Mouse (Mus musculus): ENCODE measurements around the gene Gucy1b2. TPM values are rescaled to one million over a fixed set of nuclear protein-coding genes. Genes with fewer than 3 reads are reported as not detected.
A peak's percentile ranks its signal among the peaks of the same experiment; 100 is the strongest.

The Gucy1b2 gene
- polyA plus RNA-seq, 1 experiment from 2014 or later = 0.55 TPM

GRCm38 (mm10) chr14:62472061-62472460, 16.0 kb upstream of the Gucy1b2 start:
- no peaks in the 10 kb centered on the region for H3K9me3 ChIP-seq (replicated peaks; ENCODE audit: control insufficient read depth, low read length, poor library complexity, severe bottlenecking)
- no peak overlapping the region for H3K27ac ChIP-seq (ENCODE audit: low read length)
- H3K4me1 ChIP-seq (ENCODE audit: control insufficient read depth, insufficient read depth, low read length) = no peaks in the 10 kb centered on the region
- no peaks in the 10 kb centered on the region for H3K36me3 ChIP-seq (ENCODE audit: control insufficient read depth, insufficient read depth, low read length)
- no peak overlapping the region for H3K4me3 ChIP-seq (ENCODE audit: low read depth, low read length)
- WGBS = 93% methylated on average over 2 of the region's 2 CpGs
- H3K4me2 ChIP-seq (ENCODE audit: low read length) = no peak overlapping the region
- no peaks in the 10 kb centered on the region for H3K27me3 ChIP-seq (ENCODE audit: control insufficient read depth, insufficient read depth, low read depth, low read length)
- no peak for ATAC-seq
- H3K9ac ChIP-seq (ENCODE audit: low read depth, low read length) = no peak overlapping the region

GRCm38 (mm10) chr14:62468753-62469125, 12.7 kb upstream of the Gucy1b2 start:
- no peak overlapping the region for H3K9ac ChIP-seq (ENCODE audit: low read depth, low read length)
- no peak overlapping the region for H3K4me3 ChIP-seq (ENCODE audit: low read depth, low read length)
- no peaks in the 10 kb centered on the region for H3K36me3 ChIP-seq (ENCODE audit: control insufficient read depth, insufficient read depth, low read length)
- H3K9me3 ChIP-seq (replicated peaks; ENCODE audit: control insufficient read depth, low read length, poor library complexity, severe bottlenecking) = no peaks in the 10 kb centered on the region
- ATAC-seq = no peak
- no peak overlapping the region for H3K27ac ChIP-seq (ENCODE audit: low read length)
- 87% methylated on average over 5 of the region's 5 CpGs for WGBS
- H3K27me3 ChIP-seq (ENCODE audit: control insufficient read depth, insufficient read depth, low read depth, low read length) = peaks cover 2% of the 10 kb centered on the region; the same call in 1 of the 2 replicates
- H3K4me1 ChIP-seq (ENCODE audit: control insufficient read depth, insufficient read depth, low read length) = no peaks in the 10 kb centered on the region; the same call in 1 of the 2 replicates
- no peak overlapping the region for H3K4me2 ChIP-seq (ENCODE audit: low read length)

DNA sequence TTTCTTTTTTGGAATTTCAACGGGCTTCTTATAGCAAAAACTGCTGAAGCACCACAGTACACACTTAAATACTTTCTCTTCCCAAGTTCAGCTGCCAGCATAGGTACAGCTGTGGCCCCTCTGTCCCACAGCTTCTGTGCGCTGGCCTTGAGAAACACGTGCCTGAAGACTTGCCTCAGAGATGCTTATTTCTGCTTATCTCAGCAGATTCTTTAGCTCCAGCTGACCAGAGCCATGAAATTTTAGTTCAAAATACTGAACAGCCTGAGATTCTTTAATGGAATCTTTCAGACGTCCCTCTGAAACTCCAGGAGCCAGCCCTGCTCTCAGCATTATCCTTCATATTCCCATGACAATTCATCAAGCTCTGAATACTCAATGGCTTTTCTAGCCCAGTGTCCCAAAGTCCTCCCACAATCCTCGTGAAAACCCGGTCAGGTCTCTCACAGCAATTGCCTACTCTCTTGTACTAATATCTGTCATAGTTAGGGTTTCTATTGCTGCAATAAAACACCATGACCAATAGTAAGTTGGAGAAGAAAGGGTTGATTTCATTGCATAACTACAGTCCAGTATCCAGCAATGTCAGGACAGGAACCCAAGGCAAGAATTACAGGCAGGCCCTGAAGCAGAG, 12.1 kb upstream of the Gucy1b2 start:
- H3K4me1 ChIP-seq (ENCODE audit: control insufficient read depth, insufficient read depth, low read length) = no peaks in the 10 kb centered on the region; the same call in 1 of the 2 replicates
- no peak overlapping the region for H3K27ac ChIP-seq (ENCODE audit: low read length)
- ATAC-seq = no peak
- no peak overlapping the region for H3K4me2 ChIP-seq (ENCODE audit: low read length)
- H3K4me3 ChIP-seq (ENCODE audit: low read depth, low read length) = no peak overlapping the region
- no peaks in the 10 kb centered on the region for H3K36me3 ChIP-seq (ENCODE audit: control insufficient read depth, insufficient read depth, low read length)
- 74% methylated on average over 6 of the region's 6 CpGs for WGBS
- H3K9ac ChIP-seq (ENCODE audit: low read depth, low read length) = no peak overlapping the region
- no peaks in the 10 kb centered on the region for H3K9me3 ChIP-seq (replicated peaks; ENCODE audit: control insufficient read depth, low read length, poor library complexity, severe bottlenecking)
- H3K27me3 ChIP-seq (ENCODE audit: control insufficient read depth, insufficient read depth, low read depth, low read length) = peaks cover 2% of the 10 kb centered on the region; the same call in 1 of the 2 replicates

DNA sequence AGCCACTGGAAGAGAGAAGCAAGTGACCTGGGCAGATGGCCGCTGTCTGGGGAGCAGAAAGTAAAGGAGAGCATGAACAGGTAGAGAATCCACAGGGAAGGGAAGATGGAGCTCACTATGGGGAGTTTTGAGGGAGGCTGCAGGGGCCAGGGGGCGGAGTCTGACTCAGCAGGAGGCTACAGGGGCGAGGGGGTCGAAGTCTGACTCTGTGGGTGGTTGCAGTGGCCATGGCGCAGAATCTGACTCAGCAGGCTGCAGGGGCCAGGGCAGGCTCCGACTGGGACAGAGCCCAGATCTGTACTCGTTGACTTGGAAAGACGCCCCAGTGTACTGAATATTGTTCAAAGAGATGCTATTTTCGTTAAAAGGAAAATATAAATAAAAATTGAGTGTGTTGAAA, 8.9 kb upstream of the Gucy1b2 start:
- 11% methylated on average over 9 of the region's 9 CpGs for WGBS
- H3K27ac ChIP-seq (ENCODE audit: low read length) = no peak overlapping the region
- no peak overlapping the region for H3K4me3 ChIP-seq (ENCODE audit: low read depth, low read length)
- peaks cover 2% of the 10 kb centered on the region; the same call in 1 of the 2 replicates for H3K27me3 ChIP-seq (ENCODE audit: control insufficient read depth, insufficient read depth, low read depth, low read length)
- no peak for ATAC-seq
- no peaks in the 10 kb centered on the region for H3K36me3 ChIP-seq (ENCODE audit: control insufficient read depth, insufficient read depth, low read length)
- no peaks in the 10 kb centered on the region for H3K9me3 ChIP-seq (replicated peaks; ENCODE audit: control insufficient read depth, low read length, poor library complexity, severe bottlenecking)
- H3K9ac ChIP-seq (ENCODE audit: low read depth, low read length) = no peak overlapping the region
- no peak overlapping the region for H3K4me2 ChIP-seq (ENCODE audit: low read length)
- no peaks in the 10 kb centered on the region; the same call in 1 of the 2 replicates for H3K4me1 ChIP-seq (ENCODE audit: control insufficient read depth, insufficient read depth, low read length)

DNA sequence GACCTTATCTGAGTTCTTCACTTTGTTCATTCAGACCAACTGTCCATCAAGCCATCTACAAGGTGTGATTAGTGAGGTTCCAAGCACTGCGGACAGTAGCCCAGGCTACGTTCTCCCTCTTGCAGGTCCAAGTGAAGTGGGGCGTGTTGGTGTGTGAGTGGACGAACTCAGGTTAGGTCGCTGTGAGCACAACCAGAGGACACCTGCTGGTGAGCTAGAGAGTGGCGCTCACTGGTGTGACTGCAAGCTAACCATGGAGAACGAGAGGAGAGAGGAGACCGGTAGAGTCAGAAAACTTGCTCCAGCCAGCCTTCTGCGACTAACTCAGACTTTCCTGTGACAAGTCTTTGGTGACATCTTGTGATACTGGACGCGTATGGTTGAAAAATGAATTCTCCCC, 3.5 kb upstream of the Gucy1b2 start:
- ATAC-seq = no peak
- no peak overlapping the region for H3K4me3 ChIP-seq (ENCODE audit: low read depth, low read length)
- H3K9ac ChIP-seq (ENCODE audit: low read depth, low read length) = no peak overlapping the region
- 61% methylated on average over 11 of the region's 11 CpGs for WGBS
- no peak overlapping the region for H3K4me2 ChIP-seq (ENCODE audit: low read length)
- no peak overlapping the region for H3K27ac ChIP-seq (ENCODE audit: low read length)
- no peaks in the 10 kb centered on the region for H3K9me3 ChIP-seq (replicated peaks; ENCODE audit: control insufficient read depth, low read length, poor library complexity, severe bottlenecking)
- peaks cover 11% of the 10 kb centered on the region; the same call in 1 of the 2 replicates for H3K4me1 ChIP-seq (ENCODE audit: control insufficient read depth, insufficient read depth, low read length)
- peaks cover under 1% of the 10 kb centered on the region; the same call in 1 of the 2 replicates for H3K27me3 ChIP-seq (ENCODE audit: control insufficient read depth, insufficient read depth, low read depth, low read length)
- no peaks in the 10 kb centered on the region for H3K36me3 ChIP-seq (ENCODE audit: control insufficient read depth, insufficient read depth, low read length)

- Histone ChIP-seq H3K4me1 (ENCODE audit: control insufficient read depth, insufficient read depth, low read length) (peaks cover 11% of the 10 kb centered on the region; the same call in 1 of the 2 replicates), H3K9me3 (replicated peaks; ENCODE audit: control insufficient read depth, low read length, poor library complexity, severe bottlenecking) (no peaks in the 10 kb centered on the region), H3K27me3 (ENCODE audit: control insufficient read depth, insufficient read depth, low read depth, low read length) (no peaks in the 10 kb centered on the region), H3K36me3 (ENCODE audit: control insufficient read depth, insufficient read depth, low read length) (no peaks in the 10 kb centered on the region), H3K27ac (ENCODE audit: low read length) (no peak overlapping the region), H3K9ac (ENCODE audit: low read depth, low read length) (peak overlapping the region; percentile 43; the same call in 1 of the 2 replicates), H3K4me2 (ENCODE audit: low read length) (peak overlapping the region; percentile 37), H3K4me3 (ENCODE audit: low read depth, low read length) (no peak overlapping the region)
- ATAC-seq = peak; percentile 87
- 16% methylated on average over 22 of the region's 22 CpGs for WGBS
These were observed 1.5 kb upstream of the Gucy1b2 start for GRCm38 (mm10) chr14:62457420-62458181.

GRCm38 (mm10) chr14:62455570-62455879, 564 bp downstream of the Gucy1b2 start:
- Histone ChIP-seq H3K4me2 (ENCODE audit: low read length) (no peak overlapping the region), H3K27me3 (ENCODE audit: control insufficient read depth, insufficient read depth, low read depth, low read length) (no peaks in the 10 kb centered on the region), H3K9ac (ENCODE audit: low read depth, low read length) (no peak overlapping the region), H3K4me1 (ENCODE audit: control insufficient read depth, insufficient read depth, low read length) (peaks cover 11% of the 10 kb centered on the region; the same call in 1 of the 2 replicates), H3K27ac (ENCODE audit: low read length) (no peak overlapping the region), H3K9me3 (replicated peaks; ENCODE audit: control insufficient read depth, low read length, poor library complexity, severe bottlenecking) (no peaks in the 10 kb centered on the region), H3K4me3 (ENCODE audit: low read depth, low read length) (no peak overlapping the region), H3K36me3 (ENCODE audit: control insufficient read depth, insufficient read depth, low read length) (no peaks in the 10 kb centered on the region)
- ATAC-seq = 0 out of 2 replicates have a peak, but pooled peaks have one; percentile 1
- WGBS = 41% methylated on average over 5 of the region's 5 CpGs

- peak; percentile 49; the same call in 1 of the 2 replicates for ATAC-seq
- Histone ChIP-seq H3K9ac (ENCODE audit: low read depth, low read length) (no peak overlapping the region), H3K27me3 (ENCODE audit: control insufficient read depth, insufficient read depth, low read depth, low read length) (no peaks in the 10 kb centered on the region), H3K9me3 (replicated peaks; ENCODE audit: control insufficient read depth, low read length, poor library complexity, severe bottlenecking) (no peaks in the 10 kb centered on the region), H3K4me2 (ENCODE audit: low read length) (no peak overlapping the region), H3K36me3 (ENCODE audit: control insufficient read depth, insufficient read depth, low read length) (no peaks in the 10 kb centered on the region), H3K4me1 (ENCODE audit: control insufficient read depth, insufficient read depth, low read length) (peaks cover 11% of the 10 kb centered on the region; the same call in 1 of the 2 replicates), H3K27ac (ENCODE audit: low read length) (no peak overlapping the region), H3K4me3 (ENCODE audit: low read depth, low read length) (no peak overlapping the region)
- 39% methylated on average over 9 of the region's 9 CpGs for WGBS
These were observed 1.1 kb downstream of the Gucy1b2 start for GRCm38 (mm10) chr14:62454760-62455569.
